Mouse (Mus musculus) ES-Bruce4 (cell line): ENCODE data around the gene Ccl6.

Source experiments
- CTCF ChIP-seq: IDR thresholded peaks from one replicate; pipeline ENCODE4 v1.8.1; 2011; ENCODE audit warnings: low read depth, low read length
- POLR2A ChIP-seq: IDR thresholded peaks from one replicate; pipeline ENCODE4 v1.8.1; 2011; ENCODE audit warnings: low read length; ENCODE audit not compliant: insufficient read depth

GRCm38 (mm10) chr11:83619037-83619436 is 26.1 kb upstream of the Ccl6 start:
- TF ChIP-seq CTCF (no peak), POLR2A (no peak)
